Mouse (Mus musculus) heart, embryonic 12.5 days (tissue): ENCODE measurements around the gene Olfr480. TPM values are rescaled to one million over a fixed set of nuclear protein-coding genes. Genes with fewer than 3 reads are reported as not detected.

Experiments
- ATAC-seq: fragments of 200-750 bp; cut with Nextera tagmentation; 2 replicates; pipeline ENCODE4 v1.8.0; 2017; ENCODE audit warnings: moderate TSS enrichment, moderate library complexity; ENCODE audit not compliant: insufficient number of reproducible peaks, low FRiP score
- H3K27ac ChIP-seq: fragments of 300-500 bp; sonication (generic); 2 replicates; pipeline ENCODE4 v1.5.1; 2016; ENCODE audit warnings: mild to moderate bottlenecking, moderate library complexity; ENCODE audit not compliant: poor library complexity, severe bottlenecking
- H3K27me3 ChIP-seq: fragments of 300-500 bp; sonication (generic); replicated peaks from 2 replicates; pipeline ENCODE4 v1.6.1; 2016; ENCODE audit warnings: mild to moderate bottlenecking, moderate library complexity
- H3K36me3 ChIP-seq: fragments of 300-500 bp; sonication (generic); 2 replicates; pipeline ENCODE4 v1.6.1; 2016; ENCODE audit warnings: mild to moderate bottlenecking, moderate library complexity
- H3K4me1 ChIP-seq: fragments of 300-500 bp; sonication (generic); replicated peaks from 2 replicates; pipeline ENCODE4 v1.6.1; 2016; ENCODE audit warnings: mild to moderate bottlenecking
- H3K4me2 ChIP-seq: fragments of 300-500 bp; sonication (generic); 2 replicates; pipeline ENCODE4 v1.6.1; 2016; ENCODE audit warnings: mild to moderate bottlenecking, moderate library complexity
- H3K4me3 ChIP-seq: fragments of 300-500 bp; sonication (generic); 2 replicates; pipeline ENCODE4 v1.5.1; 2016; ENCODE audit warnings: mild to moderate bottlenecking
- H3K9ac ChIP-seq: fragments of 300-500 bp; sonication (generic); 2 replicates; pipeline ENCODE4 v1.6.1; 2016; ENCODE audit warnings: mild to moderate bottlenecking, moderate library complexity
- H3K9me3 ChIP-seq: fragments of 300-500 bp; sonication (generic); replicated peaks from 2 replicates; pipeline ENCODE4 v1.6.1; 2016; ENCODE audit warnings: mild to moderate bottlenecking, moderate library complexity
- WGBS: fragments of 180-500 bp; shearing (Covaris S2); methylation state at CpG from one replicate; pipeline ENCODE4 v1.1.7; 2016; 5-methylcytosine and 5-hydroxymethylcytosine counted together
- polyA plus RNA-seq: library from polyadenylated mRNA; unstranded; fragments of >200 nt; fragmentation: Nextera tagmentation; extraction: Ambion mirVana; gene quantifications from 2 replicates; pipeline ENCODE4 v1.2.1, GENCODE M21; 2016

The Olfr480 gene
- polyA plus RNA-seq = not detected in 2 replicates

GRCm38 (mm10) chr7:108067246-108067645 lies at the start of gene Olfr480:
Gene Olfr480, minus strand, starts transcription at chr7:108067346.
- 78% methylated on average over 1 of the region's 1 CpGs for WGBS
- ATAC-seq = no peak
- no peaks in the 10 kb centered on the region for H3K36me3 ChIP-seq
- no peak within 1 kb of the TSS for H3K27ac ChIP-seq
- H3K27me3 ChIP-seq = no peaks in the 10 kb centered on the region
- peaks cover 9% of the 10 kb centered on the region for H3K9me3 ChIP-seq
- H3K9ac ChIP-seq = no peak within 1 kb of the TSS
- H3K4me2 ChIP-seq = no peak within 1 kb of the TSS
- no peaks in the 10 kb centered on the region for H3K4me1 ChIP-seq
- H3K4me3 ChIP-seq = no peak within 1 kb of the TSS

- Histone ChIP-seq H3K4me1 (no peaks in the 10 kb centered on the region), H3K4me3 (no peak within 1 kb of the TSS), H3K36me3 (no peaks in the 10 kb centered on the region), H3K27ac (no peak within 1 kb of the TSS), H3K9me3 (no peaks in the 10 kb centered on the region), H3K27me3 (no peaks in the 10 kb centered on the region), H3K4me2 (no peak within 1 kb of the TSS), H3K9ac (no peak within 1 kb of the TSS)
- 63% methylated on average over 1 of the region's 1 CpGs for whole genome bisulfite sequencing
- ATAC-seq = no peak
These were observed 33.4 kb upstream of the Olfr480 start, which contains the start of gene Olfr483 for GRCm38 (mm10) chr7:108100549-108100948. Gene Olfr483, plus strand, starts transcription at chr7:108100849.

GRCm38 (mm10) chr7:108097486-108097885 lies 30.3 kb upstream of the Olfr480 start, which contains the start of gene Olfr482:
Gene Olfr482, minus strand, starts transcription at chr7:108097586.
- WGBS = 67% methylated on average over 1 of the region's 1 CpGs
- no peak within 1 kb of the TSS for H3K4me2 ChIP-seq
- H3K27me3 ChIP-seq = no peaks in the 10 kb centered on the region
- H3K36me3 ChIP-seq = no peaks in the 10 kb centered on the region
- no peaks in the 10 kb centered on the region for H3K4me1 ChIP-seq
- no peak within 1 kb of the TSS for H3K9ac ChIP-seq
- H3K27ac ChIP-seq = no peak within 1 kb of the TSS
- H3K4me3 ChIP-seq = no peak within 1 kb of the TSS
- H3K9me3 ChIP-seq = no peaks in the 10 kb centered on the region
- ATAC-seq = no peak

- Histone ChIP-seq H3K36me3 (no peaks in the 10 kb centered on the region), H3K4me3 (no peak within 1 kb of the TSS), H3K27me3 (no peaks in the 10 kb centered on the region), H3K9ac (no peak within 1 kb of the TSS), H3K4me1 (no peaks in the 10 kb centered on the region), H3K27ac (no peak within 1 kb of the TSS), H3K9me3 (peaks cover 3% of the 10 kb centered on the region; the same call in 1 of the 2 replicates), H3K4me2 (no peak within 1 kb of the TSS)
- no peak for ATAC-seq
These were observed 12.4 kb upstream of the Olfr480 start, which contains the start of gene Olfr481 for GRCm38 (mm10) chr7:108079555-108079954. Gene Olfr481, plus strand, starts transcription at chr7:108079855.

GRCm38 (mm10) chr7:108050393-108050792 lies 16.8 kb downstream of the Olfr480 start, which contains the start of gene Olfr479:
Gene Olfr479, plus strand, starts transcription at chr7:108050693.
- WGBS = 78% methylated on average over 2 of the region's 2 CpGs
- no peak for ATAC-seq

GRCm38 (mm10) chr7:108033889-108034288 lies 33.3 kb downstream of the Olfr480 start, which contains the start of gene Olfr478:
Gene Olfr478, minus strand, starts transcription at chr7:108033989.
- 62% methylated on average over 3 of the region's 3 CpGs for WGBS
- no peak within 1 kb of the TSS for H3K4me2 ChIP-seq
- H3K9ac ChIP-seq = no peak within 1 kb of the TSS
- H3K4me1 ChIP-seq = no peaks in the 10 kb centered on the region
- no peaks in the 10 kb centered on the region for H3K36me3 ChIP-seq
- H3K27me3 ChIP-seq = no peaks in the 10 kb centered on the region
- H3K9me3 ChIP-seq = peaks cover 14% of the 10 kb centered on the region; the same call in 1 of the 2 replicates
- no peak within 1 kb of the TSS for H3K27ac ChIP-seq
- H3K4me3 ChIP-seq = no peak within 1 kb of the TSS
- no peak for ATAC-seq

More at GRCm38 (mm10) chr7:108050393-108050792, 16.8 kb downstream of the Olfr480 start, which contains the start of gene Olfr479:
- Histone ChIP-seq H3K9me3 (no peaks in the 10 kb centered on the region), H3K9ac (no peak within 1 kb of the TSS), H3K27ac (no peak within 1 kb of the TSS), H3K4me3 (no peak within 1 kb of the TSS), H3K4me2 (no peak within 1 kb of the TSS), H3K36me3 (no peaks in the 10 kb centered on the region), H3K4me1 (no peaks in the 10 kb centered on the region), H3K27me3 (no peaks in the 10 kb centered on the region)

Other genes with a start within 250 kb of the Olfr480 start
- not detected in 2 replicates for gene Olfr469, start 241.8 kb downstream of the Olfr480 start, polyA plus RNA-seq
- not detected in 2 replicates for gene Olfr470, start 219.9 kb downstream of the Olfr480 start, polyA plus RNA-seq
- gene Olfr472, start 169.4 kb downstream of the Olfr480 start, polyA plus RNA-seq = not detected in 2 replicates
- gene Olfr473, start 136.9 kb downstream of the Olfr480 start, polyA plus RNA-seq = not detected in 2 replicates
- gene Olfr474, start 112.7 kb downstream of the Olfr480 start, polyA plus RNA-seq = not detected in 2 replicates
- not detected in 2 replicates for gene Olfr476, start 102.5 kb downstream of the Olfr480 start, polyA plus RNA-seq
- not detected in 2 replicates for gene Olfr477, start 80.7 kb downstream of the Olfr480 start, polyA plus RNA-seq
- not detected in 2 replicates for gene Olfr478, start 33.4 kb downstream of the Olfr480 start, polyA plus RNA-seq
- gene Olfr479, start 16.7 kb downstream of the Olfr480 start, polyA plus RNA-seq = not detected in 2 replicates
- gene Olfr481, start 12.5 kb upstream of the Olfr480 start, polyA plus RNA-seq = not detected in 2 replicates
- not detected in 2 replicates for gene Olfr482, start 30.2 kb upstream of the Olfr480 start, polyA plus RNA-seq
- gene Olfr483, start 33.5 kb upstream of the Olfr480 start, polyA plus RNA-seq = not detected in 2 replicates
- not detected in 2 replicates for gene Olfr484, start 60.1 kb upstream of the Olfr480 start, polyA plus RNA-seq
- gene Olfr485, start 92.5 kb upstream of the Olfr480 start, polyA plus RNA-seq = not detected in 2 replicates
- not detected in 2 replicates for gene Olfr486, start 105.4 kb upstream of the Olfr480 start, polyA plus RNA-seq
- not detected in 2 replicates for gene Olfr487, start 147.3 kb upstream of the Olfr480 start, polyA plus RNA-seq
- not detected in 2 replicates for gene Olfr488, start 191.0 kb upstream of the Olfr480 start, polyA plus RNA-seq
- not detected in 2 replicates for gene Olfr490, start 221.6 kb upstream of the Olfr480 start, polyA plus RNA-seq
- not detected in 2 replicates for gene Olfr491, start 246.1 kb upstream of the Olfr480 start, polyA plus RNA-seq